Mouse (Mus musculus) limb, embryonic 12.5 days (tissue): ENCODE results near the gene Nf2. TPM values are rescaled to one million over a fixed set of nuclear protein-coding genes. Genes with fewer than 3 reads are reported as not detected.
"Not testable (repeated sequence)": the region's sequence is repeated elsewhere in the genome, so short reads cannot be mapped to it uniquely, and the experiment has no call there.

ENCODE experiments used
- ATAC-seq: fragments of 200-750 bp; cut with Nextera tagmentation; 2 replicates; pipeline ENCODE4 v1.8.0; 2017; ENCODE audit warnings: low read depth, moderate TSS enrichment; ENCODE audit not compliant: insufficient number of reproducible peaks, insufficient read depth, low FRiP score, low TSS enrichment
- H3K27ac ChIP-seq: fragments of 300-500 bp; sonication (generic); 2 replicates; pipeline ENCODE4 v1.5.1; 2016; ENCODE audit warnings: mild to moderate bottlenecking, moderate library complexity
- H3K27me3 ChIP-seq: fragments of 300-500 bp; sonication (generic); 2 replicates; pipeline ENCODE4 v1.6.1; 2016; ENCODE audit warnings: mild to moderate bottlenecking, moderate library complexity
- H3K36me3 ChIP-seq: fragments of 300-500 bp; sonication (generic); 2 replicates; pipeline ENCODE4 v1.6.1; 2016; ENCODE audit warnings: mild to moderate bottlenecking, moderate library complexity
- H3K4me1 ChIP-seq: fragments of 300-500 bp; sonication (generic); replicated peaks from 2 replicates; pipeline ENCODE4 v1.6.1; 2016
- H3K4me2 ChIP-seq: fragments of 300-500 bp; sonication (generic); 2 replicates; pipeline ENCODE4 v1.6.1; 2016; ENCODE audit warnings: mild to moderate bottlenecking, moderate library complexity
- H3K4me3 ChIP-seq: fragments of 300-500 bp; sonication (generic); replicated peaks from 2 replicates; pipeline ENCODE4 v1.5.1; 2016; ENCODE audit warnings: mild to moderate bottlenecking
- H3K9ac ChIP-seq: fragments of 300-500 bp; sonication (generic); replicated peaks from 2 replicates; pipeline ENCODE4 v1.6.1; 2016; ENCODE audit warnings: mild to moderate bottlenecking, moderate library complexity
- H3K9me3 ChIP-seq: fragments of 300-500 bp; sonication (generic); 2 replicates; pipeline ENCODE4 v1.6.1; 2016; ENCODE audit warnings: mild to moderate bottlenecking, moderate library complexity
- WGBS: fragments of 180-500 bp; shearing (Covaris S2); methylation state at CpG from one replicate; pipeline ENCODE4 v1.1.7; 2016; 5-methylcytosine and 5-hydroxymethylcytosine counted together
- polyA plus RNA-seq: library from polyadenylated mRNA; unstranded; fragments of >200 nt; fragmentation: Nextera tagmentation; extraction: Ambion mirVana; gene quantifications from 2 replicates; pipeline ENCODE4 v1.2.1, GENCODE M21; 2016

Nf2 gene
- polyA plus RNA-seq, 1 experiment from 2014 or later = 59.8 TPM

GRCm38 (mm10) chr11:4814507-4815450, 34.6 kb downstream of the Nf2 start:
- H3K9me3 ChIP-seq = no peaks in the 10 kb centered on the region
- ATAC-seq = no peak
- H3K27me3 ChIP-seq = no peaks in the 10 kb centered on the region
- 89% methylated on average over 7 of the region's 7 CpGs for WGBS
- no peak overlapping the region for H3K9ac ChIP-seq
- H3K36me3 ChIP-seq = peaks cover 49% of the 10 kb centered on the region
- no peak overlapping the region for H3K4me3 ChIP-seq
- H3K4me2 ChIP-seq = no peak overlapping the region
- no peak overlapping the region for H3K27ac ChIP-seq
- H3K4me1 ChIP-seq = 0 out of 2 replicates have a peak, but pooled peaks cover 4% of the 10 kb centered on the region

- H3K4me2 ChIP-seq = no peak overlapping the region
- WGBS = 92% methylated on average over 6 of the region's 6 CpGs
- H3K27me3 ChIP-seq = no peaks in the 10 kb centered on the region
- H3K27ac ChIP-seq = no peak overlapping the region
- H3K9ac ChIP-seq = no peak overlapping the region
- ATAC-seq = no peak
- H3K36me3 ChIP-seq = peaks cover 41% of the 10 kb centered on the region
- no peaks in the 10 kb centered on the region for H3K9me3 ChIP-seq
- peaks cover 13% of the 10 kb centered on the region; the same call in 1 of the 2 replicates for H3K4me1 ChIP-seq
- no peak overlapping the region for H3K4me3 ChIP-seq
Measured at GRCm38 (mm10) chr11:4808311-4808710, 41.0 kb downstream of the Nf2 start.

GRCm38 (mm10) chr11:4806031-4806715, 43.2 kb downstream of the Nf2 start:
- WGBS = 34% methylated on average over 6 of the region's 6 CpGs
- Histone ChIP-seq H3K9ac (no peak overlapping the region), H3K9me3 (no peaks in the 10 kb centered on the region), H3K4me2 (no peak overlapping the region), H3K4me3 (no peak overlapping the region), H3K36me3 (peaks cover 49% of the 10 kb centered on the region), H3K27me3 (no peaks in the 10 kb centered on the region), H3K27ac (no peak overlapping the region), H3K4me1 (peaks cover 19% of the 10 kb centered on the region; the same call in 1 of the 2 replicates)
- ATAC-seq = no peak

GRCm38 (mm10) chr11:4804921-4805562, 44.3 kb downstream of the Nf2 start:
- Histone ChIP-seq H3K9me3 (no peaks in the 10 kb centered on the region), H3K36me3 (peaks cover 47% of the 10 kb centered on the region), H3K27me3 (no peaks in the 10 kb centered on the region), H3K4me3 (no peak overlapping the region), H3K9ac (no peak overlapping the region), H3K4me2 (no peak overlapping the region), H3K4me1 (peaks cover 23% of the 10 kb centered on the region; the same call in 1 of the 2 replicates), H3K27ac (no peak overlapping the region)
- no peak for ATAC-seq
- 90% methylated on average over 6 of the region's 6 CpGs for WGBS

- ATAC-seq = no peak
- peaks cover 57% of the 10 kb centered on the region for H3K36me3 ChIP-seq
- WGBS = 45% methylated on average over 7 of the region's 7 CpGs
Measured at GRCm38 (mm10) chr11:4803951-4804350, 45.4 kb downstream of the Nf2 start.

GRCm38 (mm10) chr11:4803426-4803825, 45.9 kb downstream of the Nf2 start:
- no peaks in the 10 kb centered on the region for H3K27me3 ChIP-seq
- H3K9me3 ChIP-seq = no peaks in the 10 kb centered on the region
- H3K9ac ChIP-seq = no peak overlapping the region
- no peak for ATAC-seq
- no peak overlapping the region; the same call in 1 of the 2 replicates for H3K27ac ChIP-seq
- peaks cover 23% of the 10 kb centered on the region; the same call in 1 of the 2 replicates for H3K4me1 ChIP-seq
- peaks cover 63% of the 10 kb centered on the region for H3K36me3 ChIP-seq
- no peak overlapping the region for H3K4me2 ChIP-seq
- 30% methylated on average over 7 of the region's 7 CpGs for WGBS
- H3K4me3 ChIP-seq = no peak overlapping the region

More at GRCm38 (mm10) chr11:4803951-4804350, 45.4 kb downstream of the Nf2 start:
- Histone ChIP-seq H3K27me3 (no peaks in the 10 kb centered on the region), H3K9me3 (no peaks in the 10 kb centered on the region), H3K27ac (no peak overlapping the region), H3K9ac (no peak overlapping the region), H3K4me1 (peaks cover 23% of the 10 kb centered on the region; the same call in 1 of the 2 replicates), H3K4me2 (no peak overlapping the region), H3K4me3 (no peak overlapping the region)

GRCm38 (mm10) chr11:4803008-4803407, 46.3 kb downstream of the Nf2 start:
- Histone ChIP-seq H3K36me3 (peaks cover 64% of the 10 kb centered on the region), H3K27me3 (no peaks in the 10 kb centered on the region), H3K9ac (no peak overlapping the region), H3K27ac (peak overlapping the region; percentile 42; the same call in 1 of the 2 replicates), H3K4me2 (no peak overlapping the region), H3K9me3 (no peaks in the 10 kb centered on the region), H3K4me1 (peaks cover 23% of the 10 kb centered on the region; the same call in 1 of the 2 replicates), H3K4me3 (no peak overlapping the region)
- 25% methylated on average over 9 of the region's 9 CpGs for WGBS
- ATAC-seq = no peak

- H3K9ac ChIP-seq, ATAC-seq, H3K27me3 ChIP-seq, H3K9me3 ChIP-seq, H3K4me2 ChIP-seq, H3K27ac ChIP-seq, H3K4me3 ChIP-seq: not testable (repeated sequence)
- peaks cover 65% of the 10 kb centered on the region for H3K36me3 ChIP-seq
- H3K4me1 ChIP-seq = peaks cover 23% of the 10 kb centered on the region; the same call in 1 of the 2 replicates
- 95% methylated on average over 2 of the region's 2 CpGs for WGBS
Measured at GRCm38 (mm10) chr11:4802401-4802800, 46.9 kb downstream of the Nf2 start.

- 44% methylated on average over 4 of the region's 4 CpGs for WGBS
- Histone ChIP-seq H3K4me2 (no peak overlapping the region), H3K9me3 (no peaks in the 10 kb centered on the region), H3K36me3 (peaks cover 58% of the 10 kb centered on the region), H3K4me1 (peaks cover 19% of the 10 kb centered on the region; the same call in 1 of the 2 replicates), H3K9ac (no peak overlapping the region), H3K4me3 (no peak overlapping the region), H3K27ac (no peak overlapping the region), H3K27me3 (no peaks in the 10 kb centered on the region)
- ATAC-seq = no peak
Measured at GRCm38 (mm10) chr11:4800654-4801053, 48.7 kb downstream of the Nf2 start.

- H3K4me1 ChIP-seq = peaks cover 4% of the 10 kb centered on the region; the same call in 1 of the 2 replicates
- no peak overlapping the region for H3K4me3 ChIP-seq
- no peaks in the 10 kb centered on the region for H3K9me3 ChIP-seq
- peaks cover 74% of the 10 kb centered on the region for H3K36me3 ChIP-seq
- H3K9ac ChIP-seq = no peak overlapping the region
- 7% methylated on average over 3 of the region's 3 CpGs for WGBS
- no peak overlapping the region for H3K4me2 ChIP-seq
- H3K27ac ChIP-seq = no peak overlapping the region
- ATAC-seq = no peak
- H3K27me3 ChIP-seq = no peaks in the 10 kb centered on the region
Measured at GRCm38 (mm10) chr11:4793006-4793405, 56.3 kb downstream of the Nf2 start.

GRCm38 (mm10) chr11:4791549-4791948, 57.8 kb downstream of the Nf2 start:
- Histone ChIP-seq H3K36me3 (peaks cover 76% of the 10 kb centered on the region), H3K9ac (no peak overlapping the region), H3K27ac (no peak overlapping the region), H3K4me2 (no peak overlapping the region), H3K9me3 (no peaks in the 10 kb centered on the region), H3K4me3 (no peak overlapping the region), H3K27me3 (no peaks in the 10 kb centered on the region), H3K4me1 (peaks cover 4% of the 10 kb centered on the region; the same call in 1 of the 2 replicates)
- ATAC-seq = no peak
- 75% methylated on average over 6 of the region's 6 CpGs for WGBS
